Mouse (Mus musculus) right cerebral cortex, postnatal 25 days (tissue): ENCODE results near the gene Krt36.

Experiments
- DNase-seq: peaks from one replicate; pipeline ENCODE4 v3.0.0; 2022

The Krt36 gene

GRCm38 (mm10) chr11:100105576-100106122 lies at the start of gene Krt36:
Gene Krt36, minus strand, starts transcription at chr11:100105626.
- no peak for DNase-seq

DNA sequence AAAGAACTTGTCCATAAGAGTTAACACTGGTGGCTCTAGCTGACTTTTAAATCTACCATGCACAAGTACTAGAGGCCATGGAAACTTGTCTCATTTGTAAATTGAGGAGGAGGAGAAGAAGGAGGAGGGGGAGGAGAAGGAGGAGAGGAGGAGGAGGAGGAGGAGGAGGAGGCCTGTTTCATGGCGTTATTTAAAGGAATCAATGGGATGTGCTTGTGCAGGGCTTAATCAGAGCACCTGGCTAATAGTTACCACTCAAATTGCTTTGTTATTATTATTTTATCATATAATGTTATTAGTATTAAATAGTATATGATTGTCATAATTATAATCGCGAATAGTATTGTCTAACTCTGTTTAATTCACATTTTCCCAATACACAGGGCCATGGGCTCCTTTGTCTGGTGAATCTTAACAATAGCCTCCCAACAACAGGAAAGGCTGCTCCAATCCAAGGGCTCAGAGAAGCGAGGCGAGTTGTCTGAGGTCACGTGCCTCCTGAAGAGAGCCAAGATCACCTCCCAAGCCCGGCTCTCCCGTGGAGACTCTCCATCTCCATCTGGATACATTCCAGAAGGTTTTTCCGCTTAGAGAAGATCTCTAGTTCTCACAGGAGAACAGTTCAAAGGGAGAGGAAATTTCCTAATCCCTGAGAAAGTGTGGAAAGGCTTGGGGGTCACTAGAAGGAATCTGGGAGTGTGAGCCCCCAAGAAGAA lies 43.3 kb upstream of the Krt36 start, which contains the start of gene Krt19:
Gene Krt19, minus strand, starts transcription at position 51 of the 716 bp plus-strand sequence.
- no peak for DNase-seq

- no peak for DNase-seq
These were observed 42.3 kb upstream of the Krt36 start for GRCm38 (mm10) chr11:100147566-100148353.

GRCm38 (mm10) chr11:100145858-100146560 lies 40.6 kb upstream of the Krt36 start:
- DNase-seq, result no peak

GRCm38 (mm10) chr11:100145104-100145503 lies 39.7 kb upstream of the Krt36 start:
- no peak for DNase-seq

DNA sequence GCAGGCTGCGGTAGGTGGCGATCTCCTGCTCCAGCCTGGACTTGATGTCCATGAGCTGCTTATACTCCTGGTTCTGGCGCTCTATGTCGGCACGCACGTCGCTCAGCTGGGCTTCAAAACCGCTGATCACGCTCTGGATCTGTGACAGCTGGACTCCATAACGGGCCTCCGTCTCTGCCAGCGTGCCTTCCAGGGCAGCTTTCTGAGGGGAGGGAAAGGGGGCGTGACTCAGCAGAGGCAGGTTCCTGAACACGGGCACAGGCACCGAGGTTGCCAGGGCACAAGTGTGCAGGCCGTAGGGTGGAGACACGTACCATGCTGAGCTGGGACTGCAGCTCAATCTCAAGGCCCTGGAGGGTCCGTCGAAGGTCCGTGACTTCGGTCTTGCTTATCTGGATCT lies 35.5 kb upstream of the Krt36 start:
- DNase-seq, result no peak

GRCm38 (mm10) chr11:100139391-100139790 lies 34.0 kb upstream of the Krt36 start:
- no peak for DNase-seq

DNA sequence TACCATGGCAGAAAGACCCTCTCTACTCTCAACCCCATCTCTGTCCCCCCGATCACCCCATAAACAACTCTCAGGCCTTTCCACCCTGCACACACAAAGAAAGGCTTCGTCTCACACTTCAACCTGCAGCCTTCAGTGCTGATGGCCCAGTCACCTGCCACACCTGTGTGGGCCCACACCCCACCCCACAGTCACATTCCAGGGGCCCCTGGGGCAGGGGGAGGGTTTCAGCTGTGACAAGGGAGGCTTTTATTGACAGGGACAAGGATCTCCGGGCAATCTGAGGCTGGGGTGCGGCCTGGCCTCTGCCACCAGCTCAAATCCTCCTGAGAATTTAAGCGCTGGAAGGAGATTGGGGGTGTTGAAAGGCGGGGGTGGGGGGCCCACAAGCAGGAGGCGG lies 33.4 kb upstream of the Krt36 start:
- no peak for DNase-seq

DNA sequence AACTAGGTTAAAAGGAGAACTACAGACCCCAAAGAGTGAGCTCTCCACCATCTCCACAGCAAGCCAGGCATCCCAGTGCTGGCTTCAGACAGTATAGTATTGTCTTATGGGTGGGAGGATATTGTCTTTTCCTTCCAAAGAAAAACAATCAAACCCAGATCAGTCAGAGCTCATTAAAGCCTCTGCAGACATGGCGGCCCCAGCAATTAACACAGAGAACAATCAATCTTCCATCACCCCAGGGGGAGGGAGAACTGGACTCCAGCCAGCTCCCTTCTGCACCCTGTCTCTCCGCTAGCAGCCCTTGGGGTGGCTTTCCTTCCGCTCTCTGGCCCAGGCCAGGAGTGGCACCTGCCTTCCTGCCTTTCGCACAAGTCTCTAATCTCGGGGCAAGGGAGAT lies 32.3 kb upstream of the Krt36 start:
- DNase-seq, result no peak

GRCm38 (mm10) chr11:100136559-100136958 lies 31.1 kb upstream of the Krt36 start:
- DNase-seq, result no peak

- DNase-seq, result no peak
These were observed 30.3 kb upstream of the Krt36 start, which contains the start of gene Krt15 for GRCm38 (mm10) chr11:100135731-100136130. Gene Krt15, minus strand, starts transcription at chr11:100135928.

DNA sequence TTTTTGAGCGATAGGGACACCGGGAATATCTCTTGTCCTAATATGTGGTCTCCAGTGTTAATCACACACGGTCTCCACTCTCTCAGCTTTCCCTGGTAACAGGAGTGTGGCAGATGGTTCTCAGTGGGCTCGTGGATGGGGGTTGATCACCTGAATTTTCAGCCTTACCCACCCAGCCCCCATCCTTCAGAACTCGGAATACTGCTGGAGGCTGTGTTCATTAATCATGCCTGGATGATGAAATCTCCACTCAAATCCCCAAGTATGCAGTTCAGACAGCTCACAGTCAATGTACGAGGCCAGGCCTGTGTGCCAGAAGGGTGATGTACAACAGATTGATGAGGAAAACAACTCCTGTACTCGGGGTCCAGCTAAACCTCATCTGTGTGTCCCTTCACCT lies 19.5 kb upstream of the Krt36 start:
- DNase-seq, result no peak

- DNase-seq, result no peak
These were observed 16.0 kb upstream of the Krt36 start, which contains the start of gene Krt13 for GRCm38 (mm10) chr11:100121466-100121865. Gene Krt13, minus strand, starts transcription at chr11:100121566.

DNA sequence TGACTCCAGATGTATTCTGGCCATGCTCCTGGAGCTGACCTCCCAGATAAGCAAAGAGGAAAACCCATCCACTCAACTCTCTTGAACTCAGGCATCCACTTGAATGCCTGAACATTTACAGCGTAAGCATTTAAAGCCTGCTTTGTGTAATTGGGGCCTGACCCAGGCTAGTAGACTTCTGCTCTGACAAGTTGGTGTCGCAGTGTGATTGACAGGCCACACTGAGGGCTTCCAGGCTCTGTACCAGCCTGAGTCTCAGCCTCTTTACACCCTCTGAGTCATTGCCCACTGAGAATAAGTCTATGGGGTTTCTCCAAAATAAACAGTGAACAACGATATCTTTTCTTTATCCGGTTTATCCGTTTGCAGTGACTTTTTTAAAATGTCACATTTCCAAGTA lies 14.9 kb upstream of the Krt36 start:
- no peak for DNase-seq

GRCm38 (mm10) chr11:100113742-100114029 lies 8.3 kb upstream of the Krt36 start:
- no peak for DNase-seq

GRCm38 (mm10) chr11:100112935-100113741 lies 7.7 kb upstream of the Krt36 start:
- no peak for DNase-seq

DNA sequence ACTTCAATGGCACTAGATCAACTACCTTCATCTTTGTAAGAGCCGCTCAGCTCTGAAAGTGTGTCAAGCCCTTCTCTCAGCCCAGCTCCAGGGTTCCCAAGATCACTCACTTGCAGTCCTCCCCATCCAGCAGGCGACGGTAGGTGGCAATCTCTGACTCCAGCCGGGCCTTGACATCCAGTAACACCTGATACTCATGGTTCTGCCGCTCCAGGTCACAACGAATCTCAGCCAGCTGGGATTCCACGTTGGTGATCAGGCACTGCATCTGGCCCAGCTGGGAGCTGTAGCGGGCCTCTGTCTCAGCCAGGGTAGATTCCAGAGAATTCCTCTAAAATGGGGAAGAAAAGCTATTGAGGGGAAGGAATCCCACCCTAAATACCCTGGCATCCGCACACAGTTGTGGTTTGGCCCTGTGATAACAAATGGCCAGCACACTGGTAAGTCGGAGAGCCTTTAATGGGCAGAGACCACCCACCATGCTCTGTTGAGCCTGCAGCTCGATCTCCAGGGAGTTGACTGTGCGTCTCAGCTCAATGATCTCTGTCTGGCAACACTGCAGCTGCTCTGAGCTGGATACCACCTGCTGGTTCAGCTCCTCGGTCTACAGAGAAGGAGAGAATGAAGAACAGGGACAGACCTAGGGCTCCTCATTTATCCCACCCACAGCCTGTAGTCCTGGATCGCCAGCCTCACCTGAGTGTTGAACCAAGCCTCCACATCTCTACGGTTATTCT lies 2.6 kb downstream of the Krt36 start:
- no peak for DNase-seq

- DNase-seq, result no peak
These were observed 5.0 kb downstream of the Krt36 start for GRCm38 (mm10) chr11:100100391-100100790.

DNA sequence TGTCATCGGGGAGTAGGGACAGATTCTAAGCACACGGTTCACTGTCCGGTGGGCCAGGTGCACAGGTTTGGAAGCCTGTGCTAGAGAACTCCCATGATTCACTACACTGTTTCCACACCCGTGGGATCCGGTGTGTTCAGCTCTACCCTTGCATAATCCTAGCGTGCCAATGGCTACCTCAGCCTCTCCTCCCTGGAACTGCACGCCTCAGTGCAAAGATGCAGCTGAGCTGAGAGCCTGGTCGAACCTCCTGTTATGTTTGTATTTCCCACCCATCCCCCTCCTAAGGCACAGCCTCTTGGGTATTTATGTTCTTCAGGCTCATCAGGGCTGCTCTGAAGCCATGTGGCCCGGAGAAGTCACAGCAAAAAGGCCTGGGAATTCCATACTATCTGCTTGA lies 7.6 kb downstream of the Krt36 start:
- no peak for DNase-seq

- no peak for DNase-seq
These were observed 9.3 kb downstream of the Krt36 start, which contains the start of gene Krt35 for GRCm38 (mm10) chr11:100096141-100096540. Gene Krt35, minus strand, starts transcription at chr11:100096241.

GRCm38 (mm10) chr11:100088378-100089025 lies 16.9 kb downstream of the Krt36 start:
- no peak for DNase-seq
